Mouse (Mus musculus) heart, postnatal 10 days (tissue): ENCODE results near the gene Gfra1. TPM values are rescaled to one million over a fixed set of nuclear protein-coding genes. Genes with fewer than 3 reads are reported as not detected.
A peak's percentile ranks its signal among the peaks of the same experiment; 100 is the strongest.

Experiments
- DNase-seq, 2 experiments: peaks; one replicate each; pipeline ENCODE4 v3.0.0; 2021
- intact Hi-C: fragments of 180-260 bp; cut with DNase I; formaldehyde crosslinking; loops from one replicate; pipeline ENCODE4 v1.15.1; 2025
- total RNA-seq, 2 experiments: library from RNA; stranded (reverse); gene quantifications; 2 replicates each; pipeline ENCODE4 v1.2.3; 2021

Gene Gfra1
- 1 to 10 TPM; 3.3 to 3.5 TPM for total RNA-seq

DNA sequence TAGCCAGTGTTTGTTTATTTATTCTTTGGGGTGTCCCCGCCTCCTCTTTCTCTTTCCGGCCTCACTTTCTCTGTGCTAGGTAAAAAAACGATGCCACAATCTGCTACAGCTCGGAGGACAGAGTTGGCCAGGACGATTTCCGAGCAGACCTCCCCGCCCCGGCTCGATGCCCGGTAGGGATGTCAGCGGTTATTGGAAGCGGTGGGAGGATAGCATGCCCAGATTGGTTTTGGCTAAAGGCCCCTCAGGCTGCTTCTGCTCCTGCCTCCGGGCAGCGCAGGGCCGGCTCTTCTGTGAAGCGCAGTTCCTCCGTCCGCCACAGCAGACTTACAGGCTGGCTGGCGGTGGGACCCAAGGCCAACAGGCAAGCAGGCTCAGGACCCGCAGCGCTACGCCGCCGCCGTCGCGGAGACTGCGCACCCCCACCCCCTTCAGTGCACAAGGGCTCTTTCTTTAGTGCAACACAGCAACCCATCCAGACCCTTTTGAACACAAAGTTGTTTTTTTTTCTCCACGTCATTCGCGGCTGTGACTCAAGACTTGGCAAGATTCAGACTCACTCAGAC is at the start of gene Gfra1:
Gene Gfra1, minus strand, starts transcription at position 414 of the 566 bp plus-strand sequence.
- intact Hi-C loops = no loop called here
- peak; percentile 51 to 55 for DNase-seq

DNA sequence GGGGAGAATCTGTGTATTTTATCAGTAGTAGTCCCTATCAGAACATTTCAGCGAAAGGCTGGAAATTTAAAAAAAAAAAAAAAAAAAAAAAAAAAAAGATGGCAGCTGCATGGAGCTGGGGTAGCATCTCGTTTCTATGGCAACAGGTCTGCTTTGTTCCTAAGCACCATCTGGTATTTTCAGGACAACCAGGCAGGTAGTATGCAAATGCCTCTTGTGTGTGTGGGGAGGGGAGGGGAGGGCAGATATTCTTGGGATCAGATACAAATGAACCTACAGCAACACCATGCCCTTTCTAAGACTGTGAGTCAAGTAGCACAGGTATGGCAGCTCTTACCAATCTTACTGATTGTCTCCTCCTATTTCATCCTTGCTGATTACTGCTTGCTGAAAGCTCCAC is 44.3 kb upstream of the Gfra1 start:
- intact Hi-C loops = no loop called here
- DNase-seq = no peak

DNA sequence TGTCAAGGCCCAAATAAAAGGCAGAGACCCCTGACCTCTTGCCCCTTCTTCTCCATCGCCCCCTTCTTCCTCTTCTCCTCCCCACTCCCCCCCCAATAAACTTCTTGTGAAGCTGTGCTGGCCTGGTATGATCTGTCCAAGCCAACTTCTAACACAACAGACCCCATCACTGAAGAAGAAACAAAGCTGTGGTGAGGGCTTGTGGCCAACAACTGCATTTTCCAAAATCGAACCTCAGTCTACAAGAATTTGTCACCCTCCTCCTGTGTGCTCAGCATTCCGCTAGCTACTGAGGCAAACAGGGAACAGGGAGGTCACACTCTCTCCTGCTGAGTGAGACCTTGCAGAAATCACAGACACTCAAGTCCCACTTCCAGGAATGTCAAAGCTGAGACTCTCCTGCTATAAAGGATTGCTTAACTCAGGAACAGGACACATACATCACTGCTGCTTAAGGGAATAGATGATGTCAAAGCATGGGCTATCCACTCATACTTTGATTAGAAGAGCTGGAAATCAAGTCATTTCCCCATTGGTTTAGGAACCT is 43.8 kb upstream of the Gfra1 start:
- peak; percentile 37 to 52 for DNase-seq
- intact Hi-C loops = no loop called here

DNA sequence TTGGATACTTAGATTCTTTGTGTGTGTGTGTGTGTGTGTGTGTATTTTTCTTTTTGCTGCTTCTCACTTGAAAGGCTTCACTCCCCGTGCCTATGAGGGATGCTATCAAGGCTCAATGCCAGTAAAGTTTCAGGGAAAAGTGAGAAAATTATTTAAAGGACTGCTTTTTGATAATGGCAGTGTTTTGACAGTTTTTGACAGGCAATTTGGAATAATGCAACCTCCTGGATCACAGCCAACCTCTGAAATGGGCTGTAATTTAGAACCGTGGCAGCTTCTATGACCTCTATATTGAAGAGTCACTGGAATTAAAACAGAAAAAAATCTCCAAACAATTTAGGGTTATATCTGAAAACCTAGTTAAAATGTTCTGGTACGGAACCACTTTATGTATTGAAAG is 41.4 kb upstream of the Gfra1 start:
- intact Hi-C loops = no loop called here
- DNase-seq = no peak

DNA sequence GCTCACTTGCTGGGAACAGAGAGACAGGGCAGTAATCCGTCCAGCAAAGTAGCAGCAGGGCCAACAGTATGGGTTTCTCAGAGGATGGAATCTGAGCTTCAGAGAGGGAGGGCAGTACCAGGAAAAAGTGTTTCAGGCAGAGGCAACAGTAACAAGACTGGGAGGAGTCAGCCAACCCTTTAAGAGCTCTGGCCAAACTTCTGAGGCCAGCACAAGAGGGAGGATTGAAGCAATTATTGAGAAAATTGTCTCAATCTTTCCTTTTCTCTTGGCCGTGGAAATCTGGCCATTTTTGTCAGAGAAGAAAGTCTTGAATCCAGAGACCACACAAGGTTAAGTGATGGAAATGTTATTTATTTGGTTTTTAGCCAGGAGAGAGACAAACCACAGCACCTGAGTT is 31.0 kb upstream of the Gfra1 start:
- no peak for DNase-seq
- intact Hi-C loops = no loop called here

DNA sequence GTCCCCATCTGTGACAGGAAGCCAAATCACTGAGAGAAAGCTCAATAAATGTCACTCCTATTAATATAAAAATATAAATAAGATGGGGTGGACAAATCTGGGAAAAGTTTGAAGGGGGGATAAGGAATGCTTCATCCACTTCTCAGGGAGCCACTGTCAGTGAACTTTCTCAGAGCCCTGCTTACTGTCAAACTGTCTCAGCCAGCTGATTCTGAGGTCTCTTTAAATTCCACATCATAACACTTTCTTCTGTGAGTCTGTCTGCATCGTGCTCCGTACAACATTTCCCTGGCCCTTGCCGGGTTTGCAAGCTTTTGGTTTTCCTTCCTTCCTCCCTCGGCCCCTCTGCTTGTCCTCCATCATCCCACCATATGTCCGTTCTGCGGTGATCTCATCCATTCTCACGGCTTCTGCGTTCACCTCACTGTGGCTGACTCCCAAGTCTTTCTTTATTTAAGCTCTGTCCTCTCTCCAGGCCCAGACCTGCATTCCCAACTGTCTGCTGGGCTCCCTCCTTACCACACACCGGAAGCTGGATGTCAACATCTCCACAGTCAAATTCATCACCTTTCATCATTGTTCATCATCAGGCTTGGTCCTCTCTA is 26.8 kb upstream of the Gfra1 start:
- no peak for DNase-seq

DNA sequence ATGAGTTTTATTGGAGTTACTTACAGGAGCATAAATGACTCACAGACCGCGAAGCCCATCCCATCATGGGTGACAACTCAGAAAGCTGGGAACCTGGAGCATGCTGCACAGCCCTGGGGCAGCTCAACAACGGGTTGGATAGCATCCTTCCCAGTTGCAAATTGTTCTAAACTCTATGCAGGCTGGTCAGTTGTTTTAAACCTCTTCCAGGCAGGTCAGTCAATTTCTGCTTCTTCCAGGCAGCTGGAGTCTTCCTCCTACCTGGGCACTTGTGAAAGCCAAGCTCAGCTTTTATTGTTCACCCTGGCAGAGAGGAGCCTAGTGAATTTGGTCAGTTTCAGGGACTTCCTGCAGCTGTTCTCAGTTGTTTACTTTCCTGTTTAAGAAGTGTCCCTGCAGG is 18.5 kb upstream of the Gfra1 start:
- DNase-seq = no peak
- intact Hi-C loops = no loop called here

More for the DNA sequence above, 26.8 kb upstream of the Gfra1 start:
- intact Hi-C loops = no loop called here

DNA sequence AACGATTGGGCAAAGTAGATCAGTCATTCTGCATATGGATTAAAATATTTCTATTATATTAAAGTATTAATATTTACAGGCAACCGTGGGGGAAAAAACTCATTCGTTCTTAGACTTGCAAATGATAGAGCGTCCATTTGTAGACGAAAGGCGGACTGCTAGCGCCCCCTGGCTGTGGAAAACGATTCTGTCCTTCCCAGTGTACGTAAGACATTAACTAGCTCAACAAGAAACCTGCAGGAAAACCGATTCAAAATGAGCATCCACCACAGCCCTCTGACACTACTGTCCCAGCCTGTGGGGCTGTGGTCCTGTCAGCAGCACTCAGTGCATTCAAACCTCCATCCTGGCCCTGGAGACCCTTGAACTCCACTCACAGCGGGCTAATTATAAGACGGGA is 13.7 kb upstream of the Gfra1 start:
- intact Hi-C loops = loop anchor here (1.0 to 5.0 kb wide), 6 partner anchors 397 to 722 kb away; no protein-coding TSS in a partner anchor
- peak; percentile 85 to 92 for DNase-seq

DNA sequence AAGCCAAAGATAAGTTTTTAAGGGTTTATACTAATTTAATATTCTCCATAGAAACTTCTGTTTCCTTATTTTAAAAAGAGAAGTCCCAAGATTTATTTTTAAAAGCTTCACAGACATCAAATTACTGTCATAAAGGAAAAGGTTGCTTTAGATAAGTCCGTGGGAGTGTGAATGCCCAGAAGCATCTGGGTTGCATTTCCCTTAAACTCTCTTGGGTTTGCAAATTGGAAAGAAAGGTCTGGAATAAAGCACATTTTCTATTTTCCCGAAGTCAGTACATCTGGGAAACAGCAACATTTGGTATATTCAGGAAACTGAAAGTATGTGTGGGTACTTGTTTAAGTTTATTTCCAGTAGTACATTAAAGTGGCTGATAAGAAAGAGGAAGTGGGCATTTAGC is 12.6 kb upstream of the Gfra1 start:
- intact Hi-C loops = loop anchor here (2.0 to 5.0 kb wide), 4 partner anchors 396 to 721 kb away; no protein-coding TSS in a partner anchor
- no peak for DNase-seq

DNA sequence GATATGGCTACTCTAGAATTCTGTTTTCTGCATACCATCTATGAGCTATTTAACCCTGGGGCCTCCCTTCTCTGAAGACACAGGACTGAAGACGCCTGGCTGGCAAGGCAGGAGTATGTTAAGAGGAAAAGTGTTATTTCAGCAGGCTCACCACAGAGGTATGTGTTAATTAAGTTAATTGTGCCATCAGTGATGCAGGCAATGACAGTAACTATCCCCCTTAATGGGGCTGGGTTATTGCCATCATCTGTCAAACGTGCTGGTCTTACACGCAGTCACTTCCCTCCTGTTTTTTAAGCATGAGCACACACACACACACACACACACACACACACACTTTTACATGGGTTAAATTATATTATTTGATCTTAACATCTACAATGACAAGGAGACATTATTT is 8.0 kb upstream of the Gfra1 start:
- intact Hi-C loops = no loop called here
- DNase-seq = no peak

DNA sequence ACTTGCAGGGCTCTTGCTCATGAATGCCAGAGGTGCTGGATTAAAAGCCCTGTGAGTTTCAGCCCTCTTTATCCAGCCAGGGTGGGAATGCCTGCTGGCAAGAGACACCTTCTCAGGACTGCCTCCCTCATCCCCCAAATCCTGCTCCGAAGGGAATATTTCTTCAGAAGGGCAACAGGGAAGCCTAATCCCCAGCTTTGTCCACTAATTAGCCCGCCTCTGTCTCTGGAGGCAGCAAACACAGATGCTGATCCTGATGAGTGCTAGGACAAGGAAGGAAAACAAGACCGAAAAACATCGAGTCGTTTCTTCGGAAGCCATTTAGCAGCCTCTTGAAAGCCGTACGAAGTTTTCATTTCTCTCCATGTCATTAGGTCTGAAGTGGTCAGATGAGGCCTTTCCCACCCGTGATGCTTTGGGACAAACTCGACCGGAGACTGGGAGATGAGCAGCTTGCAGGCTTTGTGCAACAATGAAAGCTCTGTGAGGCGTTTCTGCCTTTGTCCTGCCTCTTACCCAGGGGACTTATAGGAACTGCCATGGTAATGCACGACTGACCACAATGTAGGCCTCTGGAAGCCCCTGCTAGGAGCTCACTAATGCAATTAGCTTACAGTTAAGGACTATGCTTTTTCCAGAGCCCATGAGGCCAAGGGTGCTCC is 4.8 kb upstream of the Gfra1 start:
- DNase-seq = no peak
- intact Hi-C loops = no loop called here

DNA sequence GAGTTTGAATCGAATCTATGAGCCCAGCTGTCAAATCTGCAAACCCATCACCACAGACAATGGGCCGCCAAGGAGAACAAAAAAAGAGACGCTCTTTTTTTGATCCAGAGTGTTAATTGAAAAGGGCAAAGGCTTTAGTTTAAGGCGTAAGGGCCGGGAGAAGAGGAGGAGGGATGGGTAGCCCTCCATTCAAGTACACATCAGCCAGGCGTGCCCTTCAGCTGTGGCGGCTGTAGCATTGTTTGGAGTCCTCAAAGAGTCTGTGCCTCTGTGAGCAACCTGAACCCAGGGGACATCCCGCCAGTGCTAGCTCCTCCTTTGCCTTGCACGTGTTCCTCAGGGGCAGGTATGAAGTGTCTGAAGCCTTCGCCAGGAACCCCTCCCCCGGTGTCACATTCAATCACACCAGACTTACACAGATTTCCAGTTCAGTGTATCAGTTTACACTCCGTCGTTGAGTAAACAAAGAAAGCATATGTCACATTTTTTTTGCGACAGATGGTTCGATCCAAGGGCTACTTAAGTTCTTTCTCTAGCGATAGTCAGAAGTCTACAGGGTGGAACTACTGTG is 867 bp upstream of the Gfra1 start:
- peak in 1 of 2 experiments; percentile 10 for DNase-seq
- intact Hi-C loops = no loop called here

DNA sequence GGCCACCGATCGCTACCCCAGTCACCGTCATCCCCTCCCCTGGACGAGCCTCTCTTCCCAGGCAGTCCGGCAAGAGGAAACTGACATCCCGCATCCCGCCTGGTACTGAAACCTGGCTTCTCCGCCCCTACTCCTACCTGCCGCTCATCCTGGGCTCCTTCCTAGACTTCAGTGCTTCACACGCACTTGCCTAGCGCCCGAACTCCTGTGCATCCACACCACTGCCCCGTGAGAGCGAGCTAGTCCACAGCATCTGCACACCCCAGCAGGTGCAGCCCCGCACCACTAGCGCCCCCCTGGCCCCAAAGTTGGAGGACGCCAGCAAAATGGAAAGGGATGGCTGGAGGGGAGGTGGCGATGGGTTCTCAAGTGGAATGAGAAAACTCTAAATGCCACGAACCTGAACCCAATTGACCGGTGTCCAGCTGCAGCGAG is 631 bp downstream of the Gfra1 start:
- intact Hi-C loops = no loop called here
- peak; percentile 24 to 43 for DNase-seq

DNA sequence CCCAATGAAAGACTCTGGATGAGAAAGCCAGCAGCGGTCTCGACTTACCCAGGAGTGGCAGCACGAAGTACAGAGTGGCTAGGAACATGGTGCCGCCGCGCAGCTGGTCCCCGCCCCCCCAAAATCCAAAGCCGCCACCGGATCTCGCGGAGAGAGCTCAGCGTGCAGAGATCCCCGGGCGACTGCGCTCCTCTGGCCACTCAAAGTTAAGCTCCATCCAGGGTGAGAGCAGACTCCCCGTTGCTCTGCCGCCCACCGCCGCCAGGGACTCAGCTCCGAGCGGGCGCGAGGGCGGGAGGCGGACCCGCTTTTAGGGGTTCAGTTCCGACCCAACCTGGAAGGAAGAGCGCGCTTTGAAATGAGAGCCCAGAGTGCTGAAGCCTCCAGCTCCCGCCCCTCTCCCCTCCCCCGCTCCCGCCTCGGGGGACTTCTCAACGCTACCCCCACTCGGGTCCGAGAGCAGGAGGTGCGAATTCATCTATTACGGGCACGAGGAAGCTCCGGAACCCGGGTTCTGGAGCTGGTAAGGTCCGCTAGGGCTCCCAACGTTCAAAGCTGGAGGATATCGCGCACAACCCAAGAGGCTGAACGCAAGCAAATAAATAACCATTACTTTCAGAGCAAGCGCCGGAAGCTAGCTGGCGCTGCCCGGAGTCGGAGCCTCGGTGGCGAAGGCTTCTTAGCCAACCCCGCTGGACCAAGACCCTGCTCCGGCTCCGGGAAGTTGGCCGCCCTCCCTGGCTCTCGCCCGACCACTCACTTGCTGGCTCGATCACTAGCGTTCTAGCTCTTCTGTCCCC is 1.2 kb downstream of the Gfra1 start:
- intact Hi-C loops = no loop called here
- DNase-seq = peak; percentile 50 to 52

DNA sequence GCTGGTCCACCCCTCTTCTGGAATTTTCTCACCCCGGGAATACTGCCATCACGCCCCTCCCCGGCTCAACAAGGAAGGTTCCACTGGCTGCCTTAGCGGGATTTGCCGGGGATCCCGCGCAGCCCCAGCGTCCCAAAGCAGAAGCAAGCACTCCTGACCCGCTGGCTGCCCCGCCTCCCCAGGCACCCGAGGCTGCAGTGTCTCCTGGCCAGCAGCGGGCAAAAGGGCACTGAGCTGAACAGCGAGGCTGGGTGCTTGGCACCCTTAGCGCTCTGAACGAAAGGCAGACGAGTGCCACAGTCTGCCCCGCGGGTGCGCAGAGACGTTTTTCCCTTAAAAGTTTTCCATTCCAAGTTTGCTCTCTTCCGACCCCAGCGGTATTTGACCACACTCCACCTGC is 2.1 kb downstream of the Gfra1 start:
- peak; percentile 44 to 54 for DNase-seq
- intact Hi-C loops = no loop called here

DNA sequence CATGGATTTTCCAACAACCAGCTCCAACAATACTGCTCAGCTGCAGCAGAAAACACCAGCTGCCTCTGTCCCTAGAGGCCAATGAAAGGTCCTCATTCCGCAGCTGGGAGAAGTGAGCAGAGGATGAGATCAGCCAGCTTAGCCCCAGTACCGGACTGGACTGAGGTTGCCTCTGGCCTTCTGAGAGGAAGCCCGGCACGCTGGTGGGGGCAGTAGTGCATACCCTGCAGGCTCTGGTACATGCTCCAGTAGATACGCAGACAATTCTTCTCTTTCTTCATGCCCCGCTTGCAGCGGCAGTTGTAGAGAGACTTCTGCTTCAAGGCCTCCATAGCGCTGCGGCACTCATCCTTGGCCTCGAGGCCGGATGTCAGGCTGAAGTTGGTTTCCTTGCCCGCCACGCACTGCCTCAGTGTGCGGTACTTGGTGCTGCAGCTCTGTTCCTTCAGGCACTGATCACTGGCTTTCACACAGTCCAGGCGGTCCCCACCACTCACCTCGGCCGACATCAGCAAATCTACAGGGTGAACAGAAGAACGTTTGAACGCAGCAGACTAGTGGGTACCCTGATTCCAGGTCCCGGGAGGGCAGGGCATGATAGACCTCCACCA is 2.7 kb downstream of the Gfra1 start:
- peak; percentile 46 to 56 for DNase-seq
- intact Hi-C loops = no loop called here

DNA sequence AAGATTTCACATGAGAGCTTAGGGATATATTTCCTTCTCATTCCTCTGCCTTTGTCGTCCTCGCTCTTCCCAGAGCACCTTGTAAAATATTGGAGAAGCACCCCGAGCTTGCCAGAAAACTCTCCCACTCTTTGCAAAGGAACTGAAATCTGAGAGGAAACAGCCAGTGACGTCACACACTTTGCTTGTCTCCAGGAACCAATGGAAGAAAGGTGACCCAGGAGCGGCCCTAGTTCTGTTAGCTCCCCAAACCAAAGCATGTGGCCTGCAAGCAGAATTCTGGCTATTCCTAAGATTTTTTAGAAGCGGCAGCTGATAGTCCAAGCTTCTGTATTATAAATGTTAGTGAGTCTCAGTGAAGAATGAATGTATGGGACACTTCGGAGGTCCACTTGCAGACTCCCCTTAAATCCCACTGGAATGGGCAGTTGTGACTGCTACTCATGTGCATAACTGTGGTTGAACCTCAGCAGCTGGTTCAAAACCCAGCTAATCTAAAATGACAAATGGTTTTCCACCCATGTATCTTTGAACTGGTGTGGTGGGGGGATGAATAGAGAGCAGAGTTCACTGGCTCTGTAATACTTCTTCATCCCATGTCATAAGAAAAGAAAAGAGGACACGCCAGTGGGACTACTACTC is 3.4 kb downstream of the Gfra1 start:
- peak in 1 of 2 experiments; percentile 5 for DNase-seq

DNA sequence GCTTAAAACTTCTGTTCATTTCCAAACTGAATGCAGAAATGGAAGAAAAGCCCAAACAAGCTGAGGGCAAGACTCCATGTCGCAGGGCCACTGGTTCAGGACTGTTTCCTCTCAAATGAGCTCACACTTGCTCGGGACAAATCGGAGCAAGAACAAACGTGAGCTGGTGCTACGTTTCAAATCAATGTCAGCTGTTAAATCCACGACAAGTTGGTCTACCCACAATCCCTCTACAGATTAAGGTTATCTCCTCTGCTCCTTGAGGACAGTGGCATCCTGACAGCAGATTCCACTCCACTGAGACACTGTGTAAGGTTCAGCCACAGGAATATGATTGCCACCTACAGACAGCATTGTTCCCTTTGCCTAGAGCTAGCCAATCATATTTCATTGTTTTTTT is 4.4 kb downstream of the Gfra1 start:
- no peak for DNase-seq
- intact Hi-C loops = no loop called here

More for the DNA sequence above, 3.4 kb downstream of the Gfra1 start:
- intact Hi-C loops = no loop called here

DNA sequence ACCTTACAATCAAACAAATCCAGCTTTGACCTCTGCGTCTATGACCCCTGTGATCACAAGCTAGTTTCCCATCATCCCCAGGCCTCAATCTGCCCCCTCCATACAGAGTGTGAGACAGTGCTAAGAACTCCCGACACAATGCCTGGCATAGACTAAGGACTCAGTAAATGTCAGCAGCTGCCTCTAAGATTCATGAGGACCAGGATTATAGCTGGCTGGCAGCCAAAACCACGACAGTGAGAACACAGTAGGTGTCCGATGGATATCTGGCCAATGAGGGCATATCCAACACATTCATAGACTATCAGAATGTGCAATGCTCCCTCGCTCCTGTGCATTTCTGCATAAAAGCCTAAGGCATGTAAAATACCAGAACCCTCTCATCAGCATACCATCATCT is 5.0 kb downstream of the Gfra1 start:
- intact Hi-C loops = no loop called here
- no peak for DNase-seq
